Mouse (Mus musculus) olfactory bulb, adult 2 months (tissue): ENCODE measurements at regions not wholly inside any gene's neighbourhood (a gene's known extent, or its start where the extent isn't known, plus 50 kb on each side); places are given as distances from the start of the nearest gene placed in this dataset.

Source experiments
- CTCF ChIP-seq: fragments of 200-500 bp; IDR thresholded peaks from 2 replicates; pipeline ENCODE4 v1.5.1; 2012; ENCODE audit warnings: low read depth, mild to moderate bottlenecking, low read length, moderate library complexity; ENCODE audit not compliant: insufficient read depth
- POLR2A ChIP-seq: fragments of 200-500 bp; IDR thresholded peaks from 2 replicates; pipeline ENCODE4 v1.6.1; 2012; ENCODE audit warnings: mild to moderate bottlenecking, low read depth, low read length, moderate library complexity; ENCODE audit not compliant: insufficient read depth

DNA sequence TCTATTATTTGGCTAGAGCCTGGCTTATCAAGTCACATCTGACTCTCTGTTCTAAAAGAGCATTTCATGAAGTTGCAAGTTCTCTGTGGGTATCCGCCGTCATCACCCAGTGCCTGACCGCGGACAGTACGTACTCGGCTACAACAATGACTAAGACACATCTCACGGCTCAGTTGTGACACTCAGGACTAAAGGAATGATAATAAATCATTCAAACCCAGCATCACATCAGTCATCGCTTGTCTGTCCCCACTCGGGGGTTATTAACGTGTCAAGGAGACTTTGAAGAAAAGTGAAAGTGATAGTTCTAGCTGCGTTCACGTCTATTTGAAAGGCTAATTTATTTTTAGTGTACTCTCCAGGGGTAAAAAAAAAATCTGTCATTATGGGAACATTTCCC is 61.4 kb upstream of the Map4k3 start:
- TF ChIP-seq CTCF: no peak
- no peak for TF ChIP-seq POLR2A
